In the genomic region with DNA sequence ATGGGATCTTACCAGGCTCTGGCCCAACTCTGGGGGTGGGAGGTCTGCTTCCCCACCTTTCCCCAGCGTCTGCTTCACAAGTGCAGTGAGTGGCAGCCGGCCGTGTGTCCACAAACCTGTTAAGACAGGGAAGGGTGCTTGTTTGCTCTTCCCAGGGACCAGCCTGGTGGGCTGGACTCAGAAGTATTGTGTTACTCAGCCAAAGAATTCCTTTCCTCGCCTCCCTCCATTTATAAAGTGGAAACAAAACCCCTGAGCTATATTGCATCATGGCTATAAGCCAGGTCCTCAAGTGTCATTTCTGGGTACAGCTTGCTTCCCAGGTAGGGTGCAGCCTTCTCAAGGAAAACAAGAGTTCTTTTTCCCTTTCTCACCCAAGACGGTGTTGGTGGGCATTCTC, we compare ENCODE assay signal across 26 mouse cellular contexts. TPM values are rescaled to one million over a fixed set of nuclear protein-coding genes. Genes with fewer than 3 reads are reported as not detected.
DNase-seq lines count a peak whose midpoint lies in the region; ATAC-seq and TF ChIP-seq lines count a peak whose summit lies in the region.
"Had no signal": no experiment of that assay in that cellular context is flagged by ENCODE, and none has a peak within 500 bp of the region (broad histone marks: within the 10 kb centered on the region; RNA-seq: fewer than 3 reads in every experiment).

No protein-coding gene starts in this region.

- H3K9ac ChIP-seq in kidney, embryonic 15.5 days = no peak overlapping the region
- no peak overlapping the region for H3K9ac ChIP-seq in lung, postnatal 0 days (replicated peaks; ENCODE audit: low read depth)
- H3K9ac ChIP-seq: forebrain, embryonic 12.5 days; hindbrain, embryonic 15.5 days; limb, embryonic 13.5 days; liver, embryonic 12.5 days; midbrain, embryonic 15.5 days; neural tube, embryonic 13.5 days had no signal

- ATAC-seq in kidney, embryonic 15.5 days (replicated peaks; ENCODE audit: low FRiP score) = 0 out of 2 replicates have a peak, but pooled peaks have one; percentile 33
- peak; percentile 86 for ATAC-seq in lung, postnatal 0 days
- no peak for ATAC-seq in CD4-positive, CD25-positive, alpha-beta regulatory T cell, adult 4 months
- ATAC-seq: liver, embryonic 12.5 days; midbrain, embryonic 15.5 days had no signal

- no peak for DNase-seq in kidney, adult 8-10 months
- DNase-seq in lung, postnatal 0 days (ENCODE audit: low spot score) = peak; percentile 90
- DNase-seq in gastrocnemius, postnatal 14 days = no peak
- no peak for DNase-seq in gastrocnemius, postnatal 4 days (ENCODE audit: low spot score in 2 of 2)
- DNase-seq: adrenal gland, postnatal 36 days; cerebellum, adult 9-11 months; gastrocnemius, postnatal 36 days; heart, postnatal 4 days; kidney, adult 9 months; retina, postnatal 1 day had no signal

- peaks cover 7% of the 10 kb centered on the region; the same call in 1 of the 2 replicates for H3K4me1 ChIP-seq in kidney, embryonic 15.5 days
- 0 out of 2 replicates have a peak, but pooled peaks cover 6% of the 10 kb centered on the region for H3K4me1 ChIP-seq in lung, postnatal 0 days (ENCODE audit: insufficient read depth, low read depth, low read length)
- H3K4me1 ChIP-seq in small intestine, adult 2 months (ENCODE audit: control insufficient read depth, insufficient read depth, insufficient read length, low read length) = peaks cover 35% of the 10 kb centered on the region
- H3K4me1 ChIP-seq: forebrain, embryonic 12.5 days; hindbrain, embryonic 15.5 days; liver, embryonic 12.5 days; midbrain, embryonic 15.5 days; neural tube, embryonic 13.5 days had no signal

- H3K4me3 ChIP-seq in kidney, embryonic 15.5 days (replicated peaks) = no peak overlapping the region
- H3K4me3 ChIP-seq in lung, postnatal 0 days (ENCODE audit: low read depth, low read length) = no peak overlapping the region
- no peak overlapping the region for H3K4me3 ChIP-seq in small intestine, adult 2 months (ENCODE audit: low read depth, low read length)
- H3K4me3 ChIP-seq: erythroblast, embryonic 14.5 days; forebrain, embryonic 12.5 days; hindbrain, embryonic 15.5 days; limb, embryonic 13.5 days; liver, embryonic 12.5 days; midbrain, embryonic 15.5 days; neural tube, embryonic 13.5 days had no signal

- H3K4me2 ChIP-seq in kidney, embryonic 15.5 days = no peak overlapping the region
- H3K4me2 ChIP-seq in lung, postnatal 0 days (replicated peaks; ENCODE audit: low read depth, low read length) = no peak overlapping the region
- H3K4me2 ChIP-seq: forebrain, embryonic 12.5 days; hindbrain, embryonic 15.5 days; limb, embryonic 13.5 days; liver, embryonic 12.5 days; midbrain, embryonic 15.5 days; neural tube, embryonic 13.5 days had no signal

- TF ChIP-seq POLR2A in small intestine, adult 2 months (IDR thresholded peaks at IDR 0.05; ENCODE audit: low read depth, low read length) = no peak

- H3K36me3 ChIP-seq in kidney, embryonic 15.5 days = no peaks in the 10 kb centered on the region
- no peaks in the 10 kb centered on the region for H3K36me3 ChIP-seq in lung, postnatal 0 days (ENCODE audit: insufficient read depth, low read length)
- H3K36me3 ChIP-seq in small intestine, adult 2 months (ENCODE audit: control insufficient read depth, insufficient read depth, low read length) = no peaks in the 10 kb centered on the region
- H3K36me3 ChIP-seq: forebrain, embryonic 12.5 days; hindbrain, embryonic 15.5 days; limb, embryonic 13.5 days; liver, embryonic 12.5 days; midbrain, embryonic 15.5 days; neural tube, embryonic 13.5 days had no signal

- TF ChIP-seq EP300 in lung, postnatal 0 days (IDR thresholded peaks at IDR 0.05) = peak; percentile 74; the same call in 1 of the 2 replicates

- no peak overlapping the region for H3K27ac ChIP-seq in kidney, embryonic 15.5 days
- peak overlapping the region; percentile 87 for H3K27ac ChIP-seq in lung, postnatal 0 days (ENCODE audit: low read length)
- peak overlapping the region; percentile 50 for H3K27ac ChIP-seq in small intestine, adult 2 months (ENCODE audit: insufficient read depth, low read depth, low read length)
- H3K27ac ChIP-seq: forebrain, embryonic 12.5 days; hindbrain, embryonic 15.5 days; limb, embryonic 13.5 days; liver, embryonic 12.5 days; macrophage; midbrain, embryonic 15.5 days; neural tube, embryonic 13.5 days had no signal

- 46% methylated on average over 5 of the region's 5 CpGs for WGBS in kidney, embryonic 15.5 days
- WGBS in lung, postnatal 0 days = 31% methylated on average over 5 of the region's 5 CpGs
- WGBS in small intestine, adult 2 months = 34% methylated on average over 5 of the region's 5 CpGs

- no peaks in the 10 kb centered on the region for H3K9me3 ChIP-seq in kidney, embryonic 15.5 days (replicated peaks)
- no peaks in the 10 kb centered on the region for H3K9me3 ChIP-seq in lung, postnatal 0 days (ENCODE audit: low read length)
- H3K9me3 ChIP-seq: forebrain, embryonic 12.5 days; hindbrain, embryonic 15.5 days; limb, embryonic 13.5 days; liver, embryonic 12.5 days; midbrain, embryonic 15.5 days; neural tube, embryonic 13.5 days had no signal

- intact Hi-C loops in gastrocnemius, postnatal 14 days (cut with DNase I; ENCODE audit: low total_unique reads) = no loop called here

- TF ChIP-seq CTCF in lung, postnatal 0 days (IDR thresholded peaks at IDR 0.05) = no peak
- no peak for TF ChIP-seq CTCF in small intestine, adult 2 months (IDR thresholded peaks at IDR 0.05; ENCODE audit: extremely low read depth, insufficient read length, insufficient replicate concordance, low read depth, low read length)

- no peaks in the 10 kb centered on the region for H3K27me3 ChIP-seq in kidney, embryonic 15.5 days
- H3K27me3 ChIP-seq in lung, postnatal 0 days (replicated peaks; ENCODE audit: insufficient read depth, low read length) = no peaks in the 10 kb centered on the region
- H3K27me3 ChIP-seq in small intestine, adult 2 months (ENCODE audit: control insufficient read depth, insufficient read depth, low read length) = no peaks in the 10 kb centered on the region
- H3K27me3 ChIP-seq: forebrain, embryonic 12.5 days; hindbrain, embryonic 15.5 days; limb, embryonic 13.5 days; liver, embryonic 12.5 days; midbrain, embryonic 15.5 days; neural tube, embryonic 13.5 days had no signal

RNA-seq across cellular contexts. Expression of a gene that starts 3.4 kb away (rescaled TPM):
- 0.01 and 0.03 TPM in 2 replicates for polyA plus RNA-seq in kidney, embryonic 15.5 days (2015; fragmentation: Nextera tagmentation; extraction: Ambion mirVana)
- 0.11 TPM in 2 replicates for polyA plus RNA-seq in lung, postnatal 0 days (2015; fragmentation: Nextera tagmentation; extraction: Ambion mirVana)
- 0.52 and 0.75 TPM in 2 replicates for polyA plus RNA-seq in small intestine, adult 2 months (2012; rRNA removed)
- under 1 TPM in 1 of 2 experiments, not detected in 1; 0.13 TPM for polyA plus RNA-seq in CD4-positive, CD25-positive, alpha-beta regulatory T cell, adult 4 months (2017; shearing (Covaris generic))
- not detected for total RNA-seq in gastrocnemius, postnatal 14 days (2021)
- total RNA-seq in gastrocnemius, postnatal 4 days (2021) = not detected
- total RNA-seq: adrenal gland, postnatal 36 days; gastrocnemius, postnatal 36 days; heart, adult 8-10 months; heart, postnatal 4 days; left cerebral cortex, postnatal 14 days had no signal
- polyA plus RNA-seq: embryonic facial prominence, embryonic 11.5 days; erythroblast, embryonic 14.5 days; heart, embryonic 14.5 days; hindbrain, embryonic 15.5 days; intestine, embryonic 14.5 days; limb, embryonic 13.5 days; macrophage; midbrain, embryonic 15.5 days had no signal

RNA-seq across cellular contexts. Expression of a gene that starts 44.8 kb away (rescaled TPM):
- 0.08 TPM in 1 of 2 replicates, not detected in the other for polyA plus RNA-seq in kidney, embryonic 15.5 days (2015; fragmentation: Nextera tagmentation; extraction: Ambion mirVana)
- 0.29 and 0.45 TPM in 2 replicates for polyA plus RNA-seq in lung, postnatal 0 days (2015; fragmentation: Nextera tagmentation; extraction: Ambion mirVana)
- polyA plus RNA-seq in small intestine, adult 2 months (2012; rRNA removed) = 14.0 and 32.6 TPM in 2 replicates
- polyA plus RNA-seq in CD4-positive, CD25-positive, alpha-beta regulatory T cell, adult 4 months (2017; shearing (Covaris generic)) = 1 to 10 TPM; 2.1 to 9.5 TPM
- under 1 TPM; 0.11 to 0.16 TPM for total RNA-seq in gastrocnemius, postnatal 14 days (2021)
- under 1 TPM; 0.25 to 0.31 TPM for total RNA-seq in gastrocnemius, postnatal 4 days (2021)
- total RNA-seq: adrenal gland, postnatal 36 days; left cerebral cortex, postnatal 14 days had no signal
- polyA plus RNA-seq: embryonic facial prominence, embryonic 11.5 days; forebrain, embryonic 12.5 days; heart, embryonic 14.5 days; limb, embryonic 13.5 days; neural tube, embryonic 13.5 days had no signal
